Mouse (Mus musculus) embryonic facial prominence, embryonic 13.5 days (tissue): ENCODE measurements around the gene Ggcx. TPM values are rescaled to one million over a fixed set of nuclear protein-coding genes. Genes with fewer than 3 reads are reported as not detected.
"Not testable (repeated sequence)": the region's sequence is repeated elsewhere in the genome, so short reads cannot be mapped to it uniquely, and the experiment has no call there.

Source experiments
- ATAC-seq: fragments of 200-750 bp; cut with Nextera tagmentation; 2 replicates; pipeline ENCODE4 v1.8.0; 2017; ENCODE audit warnings: low read depth; ENCODE audit not compliant: insufficient number of reproducible peaks, insufficient read depth, low FRiP score, low TSS enrichment
- H3K27ac ChIP-seq: fragments of 300-500 bp; sonication (generic); 2 replicates; pipeline ENCODE4 v1.5.1; 2015; ENCODE audit warnings: moderate library complexity, mild to moderate bottlenecking, inconsistent platforms
- H3K27me3 ChIP-seq: fragments of 300-500 bp; sonication (generic); 2 replicates; pipeline ENCODE4 v1.6.1; 2015; ENCODE audit warnings: mild to moderate bottlenecking, inconsistent platforms
- H3K36me3 ChIP-seq: fragments of 300-500 bp; sonication (generic); 2 replicates; pipeline ENCODE4 v1.6.1; 2015; ENCODE audit warnings: mild to moderate bottlenecking, inconsistent platforms
- H3K4me1 ChIP-seq: fragments of 300-500 bp; sonication (generic); 2 replicates; pipeline ENCODE4 v1.6.1; 2015; ENCODE audit warnings: inconsistent platforms
- H3K4me2 ChIP-seq: fragments of 300-500 bp; sonication (generic); 2 replicates; pipeline ENCODE4 v1.6.1; 2015; ENCODE audit warnings: moderate library complexity, mild to moderate bottlenecking, inconsistent platforms
- H3K4me3 ChIP-seq: fragments of 300-500 bp; sonication (generic); 2 replicates; pipeline ENCODE4 v1.5.1; 2015; ENCODE audit warnings: mild to moderate bottlenecking, inconsistent platforms
- H3K9ac ChIP-seq: fragments of 300-500 bp; sonication (generic); 2 replicates; pipeline ENCODE4 v1.6.1; 2015; ENCODE audit warnings: mild to moderate bottlenecking, inconsistent platforms
- H3K9me3 ChIP-seq: fragments of 300-500 bp; sonication (generic); 2 replicates; pipeline ENCODE4 v1.6.1; 2016; ENCODE audit warnings: inconsistent platforms
- WGBS: fragments of 180-500 bp; shearing (Covaris S2); methylation state at CpG from one replicate; pipeline ENCODE4 v1.1.7; 2015; ENCODE audit warnings: mixed read lengths; 5-methylcytosine and 5-hydroxymethylcytosine counted together
- polyA plus RNA-seq: library from polyadenylated mRNA; unstranded; fragments of >200 nt; fragmentation: Nextera tagmentation; extraction: Ambion mirVana; gene quantifications from 2 replicates; pipeline ENCODE4 v1.2.1, GENCODE M21; 2015

Ggcx gene
- polyA plus RNA-seq, 1 experiment from 2014 or later = 39.1 TPM

- ATAC-seq = peak; percentile 63; the same call in 1 of the 2 replicates
- H3K9ac ChIP-seq = no peak overlapping the region
- H3K4me3 ChIP-seq = no peak overlapping the region
- no peaks in the 10 kb centered on the region for H3K27me3 ChIP-seq
- H3K27ac ChIP-seq = 0 out of 2 replicates have a peak overlapping the region, but pooled peaks have one; percentile 17
- no peak overlapping the region for H3K4me2 ChIP-seq
- 47% methylated on average over 14 of the region's 14 CpGs for WGBS
- H3K36me3 ChIP-seq = no peaks in the 10 kb centered on the region
- peaks cover 9% of the 10 kb centered on the region for H3K4me1 ChIP-seq
- H3K9me3 ChIP-seq = no peaks in the 10 kb centered on the region
Measured at GRCm38 (mm10) chr6:72473264-72474041, 59.3 kb downstream of the Ggcx start.

GRCm38 (mm10) chr6:72475221-72475985 is 61.3 kb downstream of the Ggcx start:
- no peak overlapping the region for H3K9ac ChIP-seq
- H3K27me3 ChIP-seq = no peaks in the 10 kb centered on the region
- no peaks in the 10 kb centered on the region for H3K36me3 ChIP-seq
- H3K27ac ChIP-seq = no peak overlapping the region
- 0 out of 2 replicates have a peak, but pooled peaks cover 3% of the 10 kb centered on the region for H3K9me3 ChIP-seq
- H3K4me1 ChIP-seq = peaks cover 9% of the 10 kb centered on the region
- 79% methylated on average over 4 of the region's 4 CpGs for WGBS
- H3K4me2 ChIP-seq = no peak overlapping the region
- no peak overlapping the region for H3K4me3 ChIP-seq
- ATAC-seq = no peak

- Histone ChIP-seq H3K4me2 (no peak overlapping the region), H3K4me1 (peaks cover 9% of the 10 kb centered on the region), H3K4me3 (no peak overlapping the region), H3K27me3 (no peaks in the 10 kb centered on the region), H3K27ac (no peak overlapping the region), H3K9me3 (0 out of 2 replicates have a peak, but pooled peaks cover 3% of the 10 kb centered on the region), H3K9ac (no peak overlapping the region), H3K36me3 (no peaks in the 10 kb centered on the region)
- no peak for ATAC-seq
- WGBS = 90% methylated on average over 5 of the region's 5 CpGs
Measured at GRCm38 (mm10) chr6:72476836-72477235, 62.7 kb downstream of the Ggcx start.

GRCm38 (mm10) chr6:72477621-72478020 is 63.5 kb downstream of the Ggcx start:
- WGBS = 89% methylated on average over 3 of the region's 3 CpGs
- Histone ChIP-seq H3K9ac (no peak overlapping the region), H3K27ac (no peak overlapping the region), H3K36me3 (no peaks in the 10 kb centered on the region), H3K4me2 (no peak overlapping the region), H3K4me1 (peaks cover 9% of the 10 kb centered on the region), H3K4me3 (no peak overlapping the region), H3K27me3 (no peaks in the 10 kb centered on the region), H3K9me3 (0 out of 2 replicates have a peak, but pooled peaks cover 3% of the 10 kb centered on the region)
- ATAC-seq = no peak

GRCm38 (mm10) chr6:72478691-72479090 is 64.6 kb downstream of the Ggcx start:
- not testable (repeated sequence) for H3K9me3 ChIP-seq
- WGBS = 81% methylated on average over 3 of the region's 3 CpGs

GRCm38 (mm10) chr6:72479645-72480421 is 65.7 kb downstream of the Ggcx start:
- Histone ChIP-seq H3K9me3 (0 out of 2 replicates have a peak, but pooled peaks cover 3% of the 10 kb centered on the region), H3K27me3 (no peaks in the 10 kb centered on the region), H3K4me3 (no peak overlapping the region), H3K27ac (no peak overlapping the region), H3K4me2 (no peak overlapping the region), H3K4me1 (no peaks in the 10 kb centered on the region), H3K36me3 (no peaks in the 10 kb centered on the region), H3K9ac (no peak overlapping the region)
- no peak for ATAC-seq
- 88% methylated on average over 12 of the region's 12 CpGs for WGBS

More at GRCm38 (mm10) chr6:72478691-72479090, 64.6 kb downstream of the Ggcx start:
- not testable (repeated sequence) for H3K4me2 ChIP-seq, H3K9ac ChIP-seq, H3K4me3 ChIP-seq, ATAC-seq, H3K36me3 ChIP-seq, H3K27me3 ChIP-seq, H3K4me1 ChIP-seq, H3K27ac ChIP-seq

GRCm38 (mm10) chr6:72480422-72480702 is 66.3 kb downstream of the Ggcx start:
- H3K9me3 ChIP-seq = 0 out of 2 replicates have a peak, but pooled peaks cover 3% of the 10 kb centered on the region
- 89% methylated on average over 2 of the region's 2 CpGs for WGBS
- H3K27me3 ChIP-seq = no peaks in the 10 kb centered on the region
- H3K4me2 ChIP-seq = no peak overlapping the region
- H3K9ac ChIP-seq = no peak overlapping the region
- H3K36me3 ChIP-seq = no peaks in the 10 kb centered on the region
- no peak overlapping the region for H3K4me3 ChIP-seq
- no peak for ATAC-seq
- no peaks in the 10 kb centered on the region for H3K4me1 ChIP-seq
- no peak overlapping the region for H3K27ac ChIP-seq

Other genes with a start within 250 kb of the Ggcx start
- gene Atoh8, start 178.7 kb upstream of the Ggcx start, polyA plus RNA-seq = 17.6 and 19.8 TPM in 2 replicates
- gene Sftpb, start 109.7 kb upstream of the Ggcx start, polyA plus RNA-seq = 0.18 TPM in 1 of 2 replicates, not detected in the other
- gene Usp39, start 69.1 kb upstream of the Ggcx start, polyA plus RNA-seq = 52.6 and 54.1 TPM in 2 replicates
- gene 0610030E20Rik, start 67.0 kb upstream of the Ggcx start, polyA plus RNA-seq = 36.6 and 36.7 TPM in 2 replicates
- gene Tmem150a, start 58.9 kb upstream of the Ggcx start, polyA plus RNA-seq = 10.8 and 11.1 TPM in 2 replicates
- gene Rnf181, start 47.4 kb upstream of the Ggcx start, polyA plus RNA-seq = 94.5 and 110 TPM in 2 replicates
- gene Vamp5, start 33.8 kb upstream of the Ggcx start, polyA plus RNA-seq = 19.7 and 20.6 TPM in 2 replicates
- gene Vamp8, start 23.6 kb upstream of the Ggcx start, polyA plus RNA-seq = 130 and 135 TPM in 2 replicates
- gene Mat2a, start 25.2 kb downstream of the Ggcx start, polyA plus RNA-seq = 361 and 377 TPM in 2 replicates
- gene Sh2d6, start 107.4 kb downstream of the Ggcx start, polyA plus RNA-seq = 0.31 TPM in 1 of 2 replicates, not detected in the other
- gene Capg, start 130.1 kb downstream of the Ggcx start, polyA plus RNA-seq = 58.2 and 64.3 TPM in 2 replicates
- gene Elmod3, start 184.1 kb downstream of the Ggcx start, polyA plus RNA-seq = 16.1 and 17.5 TPM in 2 replicates
- gene Retsat, start 184.2 kb downstream of the Ggcx start, polyA plus RNA-seq = 12.6 and 14.1 TPM in 2 replicates
- 21.9 and 24.5 TPM in 2 replicates for gene Tgoln1, start 202.7 kb downstream of the Ggcx start, polyA plus RNA-seq